ENCODE assay signal across 23 mouse cellular contexts in genomic region chr2:43295801-43296200, GRCm38 (mm10).
"Had no signal": no experiment of that assay in that cellular context is flagged by ENCODE, and none has a peak within 500 bp of the region (broad histone marks: within the 10 kb centered on the region; RNA-seq: fewer than 3 reads in every experiment).

No protein-coding gene starts in this region.

- H3K27ac ChIP-seq: heart, adult 2 months; heart, embryonic 13.5 days; heart, embryonic 15.5 days; hindbrain, embryonic 13.5 days; hindbrain, embryonic 15.5 days; hindbrain, postnatal 0 days; limb, embryonic 13.5 days; limb, embryonic 15.5 days; liver, embryonic 12.5 days; liver, embryonic 14.5 days had no signal

- H3K4me3 ChIP-seq: heart, adult 2 months; heart, embryonic 13.5 days; heart, embryonic 15.5 days; hindbrain, embryonic 13.5 days; hindbrain, embryonic 15.5 days; limb, embryonic 13.5 days; limb, embryonic 15.5 days; liver, embryonic 12.5 days had no signal

- DNase-seq: forebrain, postnatal 0 days; gastrocnemius, postnatal 14 days; gastrocnemius, postnatal 36 days; heart, adult 11 months; heart, adult 2 months; heart, postnatal 14 days; heart, postnatal 36 days; kidney, adult 11 months; kidney, postnatal 14 days; layer of hippocampus, adult 9-11 months; layer of hippocampus, postnatal 36 days; left cerebral cortex, postnatal 4 days; lung, adult 18-20 months had no signal

- ATAC-seq: forebrain, postnatal 0 days; hindbrain, postnatal 0 days; liver, embryonic 12.5 days had no signal

- H3K4me1 ChIP-seq: heart, embryonic 13.5 days; heart, embryonic 15.5 days; hindbrain, embryonic 13.5 days; hindbrain, embryonic 15.5 days; limb, embryonic 13.5 days; limb, embryonic 15.5 days; liver, embryonic 12.5 days had no signal

- H3K27me3 ChIP-seq: heart, embryonic 13.5 days; heart, embryonic 15.5 days; hindbrain, embryonic 13.5 days; hindbrain, embryonic 15.5 days; limb, embryonic 13.5 days; limb, embryonic 15.5 days; liver, embryonic 12.5 days had no signal

- H3K9me3 ChIP-seq: heart, embryonic 13.5 days; heart, embryonic 15.5 days; hindbrain, embryonic 13.5 days; hindbrain, embryonic 15.5 days; limb, embryonic 13.5 days; limb, embryonic 15.5 days; liver, embryonic 12.5 days had no signal

- H3K9ac ChIP-seq: forebrain, postnatal 0 days; heart, embryonic 13.5 days; heart, embryonic 15.5 days; hindbrain, embryonic 13.5 days; hindbrain, embryonic 15.5 days; limb, embryonic 13.5 days; limb, embryonic 15.5 days; liver, embryonic 12.5 days; liver, embryonic 14.5 days had no signal

- H3K36me3 ChIP-seq: heart, embryonic 13.5 days; heart, embryonic 15.5 days; hindbrain, embryonic 13.5 days; hindbrain, embryonic 15.5 days; limb, embryonic 13.5 days; limb, embryonic 15.5 days; liver, embryonic 12.5 days had no signal

- H3K4me2 ChIP-seq: heart, embryonic 11.5 days; heart, embryonic 13.5 days; heart, embryonic 15.5 days; hindbrain, embryonic 13.5 days; hindbrain, embryonic 15.5 days; limb, embryonic 13.5 days; limb, embryonic 15.5 days; liver, embryonic 12.5 days had no signal
